Mouse (Mus musculus) CH12.LX (cell line): ENCODE data around the gene Gm5930.
"Not testable (repeated sequence)": the region's sequence is repeated elsewhere in the genome, so short reads cannot be mapped to it uniquely, and the experiment has no call there.

Source experiments
- CTCF ChIP-seq, 2 experiments: IDR thresholded peaks in 1 of 2; conservative IDR thresholded peaks in 1 of 2; 2 replicates each; pipeline ENCODE4 v1.5.1; 2011 to 2012; ENCODE audit warnings: low read depth in 2 of 2, low read length in 2 of 2, improper control_type of control experiment in 1 of 2, inconsistent platforms in 1 of 2, mild to moderate bottlenecking in 1 of 2, moderate library complexity in 1 of 2
- EP300 ChIP-seq: IDR thresholded peaks from 2 replicates; pipeline ENCODE4 v1.6.1; 2011; ENCODE audit warnings: low read length, improper control_type of control experiment
- IRF4 ChIP-seq: IDR thresholded peaks from 2 replicates; pipeline ENCODE4 v1.6.1; 2014; ENCODE audit warnings: low read depth, mild to moderate bottlenecking, inconsistent platforms, low read length, improper control_type of control experiment
- JUN ChIP-seq: IDR thresholded peaks from 2 replicates; pipeline ENCODE4 v1.6.1; 2011; ENCODE audit warnings: low read depth, mild to moderate bottlenecking, low read length, improper control_type of control experiment, moderate library complexity; ENCODE audit not compliant: insufficient read depth
- JUND ChIP-seq: conservative IDR thresholded peaks from 2 replicates; pipeline ENCODE4 v1.6.1; 2011; ENCODE audit warnings: low read depth, low read length, improper control_type of control experiment
- KAT2A ChIP-seq: IDR thresholded peaks from 2 replicates; pipeline ENCODE4 v1.6.1; 2012; ENCODE audit warnings: low read length, improper control_type of control experiment, inconsistent platforms; ENCODE audit not compliant: insufficient replicate concordance
- MAFK ChIP-seq: IDR thresholded peaks from 2 replicates; pipeline ENCODE4 v1.6.1; 2011; ENCODE audit warnings: low read length, improper control_type of control experiment; ENCODE audit not compliant: insufficient replicate concordance
- MAZ ChIP-seq: IDR thresholded peaks from 2 replicates; pipeline ENCODE4 v1.6.1; 2012; ENCODE audit warnings: low read depth, mild to moderate bottlenecking, inconsistent platforms, low read length, improper control_type of control experiment, moderate library complexity
- MEF2A ChIP-seq: IDR thresholded peaks from 2 replicates; pipeline ENCODE4 v1.6.1; 2014; ENCODE audit warnings: low read depth, mild to moderate bottlenecking, inconsistent platforms, low read length, improper control_type of control experiment, borderline replicate concordance
- NRF1 ChIP-seq: IDR thresholded peaks from 2 replicates; pipeline ENCODE4 v1.6.1; 2014; ENCODE audit warnings: low read depth, mild to moderate bottlenecking, inconsistent platforms, low read length, improper control_type of control experiment, moderate library complexity
- PAX5 ChIP-seq: IDR thresholded peaks from 2 replicates; pipeline ENCODE4 v1.6.1; 2012; ENCODE audit warnings: low read length, inconsistent platforms, mixed read lengths
- POLR2A ChIP-seq: IDR thresholded peaks from 2 replicates; pipeline ENCODE4 v1.6.1; 2011; ENCODE audit warnings: low read depth, mild to moderate bottlenecking, improper control_type of control experiment, low read length
- RAD21 ChIP-seq: IDR thresholded peaks from 2 replicates; pipeline ENCODE4 v1.6.1; 2011; ENCODE audit warnings: low read depth, mild to moderate bottlenecking, low read length, improper control_type of control experiment, moderate library complexity
- TBP ChIP-seq: conservative IDR thresholded peaks from 2 replicates; pipeline ENCODE4 v1.6.1; 2011; ENCODE audit warnings: low read depth, low read length, improper control_type of control experiment

DNA sequence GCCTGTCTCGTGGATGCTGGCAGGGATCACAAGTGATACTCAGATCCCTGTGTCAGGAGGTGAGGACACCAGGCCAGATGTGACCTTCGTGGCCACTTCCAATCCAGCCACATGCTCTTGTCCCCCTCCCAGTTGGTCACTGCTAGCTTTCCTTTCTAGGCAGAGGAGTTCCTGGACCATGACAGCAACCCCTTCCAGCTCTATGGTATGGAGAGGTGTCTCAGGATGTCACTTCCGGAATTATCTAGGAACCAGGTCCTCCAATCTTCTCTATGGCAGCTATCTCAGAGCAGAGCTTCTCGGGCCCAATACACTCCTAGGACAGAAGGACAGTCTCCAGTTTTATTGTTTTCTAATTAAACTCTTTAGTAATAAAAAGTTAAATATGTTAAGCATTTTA is 45.8 kb upstream of the Gm5930 start:
- not testable (repeated sequence) for TF ChIP-seq EP300; NRF1; CTCF (conservative IDR thresholded peaks at IDR 0.05 in 1 of 2, IDR thresholded peaks at IDR 0.05 in 1 of 2; ENCODE audit: low read depth in 2 of 2, low read length in 2 of 2); RAD21; MAFK; MEF2A; TBP; KAT2A; PAX5; JUN; IRF4; MAZ; JUND
- TF ChIP-seq POLR2A = 0 out of 2 replicates have a peak, but pooled peaks have one; percentile 29
